Mouse (Mus musculus): ENCODE measurements at regions not wholly inside any gene's neighbourhood (a gene's known extent, or its start where the extent isn't known, plus 50 kb on each side); places are given as distances from the start of the nearest gene placed in this dataset.

GRCm38 (mm10) chr15:60708678-60709077, 144.9 kb downstream of the Fam84b start:
- no peaks in the 10 kb centered on the region for H3K36me3 ChIP-seq (ENCODE audit: control insufficient read depth, insufficient read depth, low read length)
- H3K9ac ChIP-seq (replicated peaks; ENCODE audit: low read depth, low read length): no peak overlapping the region
- H3K27me3 ChIP-seq (ENCODE audit: control insufficient read depth, insufficient read depth, low read length): no peaks in the 10 kb centered on the region
- no peak overlapping the region for H3K4me2 ChIP-seq (replicated peaks; ENCODE audit: low read depth, low read length)
- no peak for ATAC-seq (ENCODE audit: insufficient number of reproducible peaks, insufficient read depth, low FRiP score, low read depth)
- no peak overlapping the region for H3K27ac ChIP-seq (ENCODE audit: low read length)
- no peaks in the 10 kb centered on the region for H3K4me1 ChIP-seq (ENCODE audit: control insufficient read depth, insufficient read depth, low read length)
- no peak overlapping the region for H3K4me3 ChIP-seq (ENCODE audit: low read depth, low read length)
- no peaks in the 10 kb centered on the region for H3K9me3 ChIP-seq (ENCODE audit: control insufficient read depth, low read depth, low read length)

GRCm38 (mm10) chr15:60706009-60706408, 147.6 kb downstream of the Fam84b start:
- Histone ChIP-seq H3K27me3 (ENCODE audit: control insufficient read depth, insufficient read depth, low read length) (no peaks in the 10 kb centered on the region), H3K4me2 (replicated peaks; ENCODE audit: low read depth, low read length) (no peak overlapping the region), H3K4me3 (ENCODE audit: low read depth, low read length) (no peak overlapping the region), H3K36me3 (ENCODE audit: control insufficient read depth, insufficient read depth, low read length) (no peaks in the 10 kb centered on the region), H3K4me1 (ENCODE audit: control insufficient read depth, insufficient read depth, low read length) (no peaks in the 10 kb centered on the region), H3K9ac (replicated peaks; ENCODE audit: low read depth, low read length) (no peak overlapping the region), H3K9me3 (ENCODE audit: control insufficient read depth, low read depth, low read length) (no peaks in the 10 kb centered on the region), H3K27ac (ENCODE audit: low read length) (no peak overlapping the region)
- WGBS: 65% methylated on average over 4 of the region's 4 CpGs
- no peak for ATAC-seq (ENCODE audit: insufficient number of reproducible peaks, insufficient read depth, low FRiP score, low read depth)

GRCm38 (mm10) chr15:60701273-60701672, 152.3 kb downstream of the Fam84b start:
- H3K4me3 ChIP-seq (ENCODE audit: low read depth, low read length): no peak overlapping the region
- no peaks in the 10 kb centered on the region for H3K27me3 ChIP-seq (ENCODE audit: control insufficient read depth, insufficient read depth, low read length)
- ATAC-seq (ENCODE audit: insufficient number of reproducible peaks, insufficient read depth, low FRiP score, low read depth): no peak
- no peaks in the 10 kb centered on the region for H3K9me3 ChIP-seq (ENCODE audit: control insufficient read depth, low read depth, low read length)
- no peaks in the 10 kb centered on the region for H3K4me1 ChIP-seq (ENCODE audit: control insufficient read depth, insufficient read depth, low read length)
- no peak overlapping the region for H3K9ac ChIP-seq (replicated peaks; ENCODE audit: low read depth, low read length)
- H3K27ac ChIP-seq (ENCODE audit: low read length): no peak overlapping the region
- H3K4me2 ChIP-seq (replicated peaks; ENCODE audit: low read depth, low read length): no peak overlapping the region
- H3K36me3 ChIP-seq (ENCODE audit: control insufficient read depth, insufficient read depth, low read length): no peaks in the 10 kb centered on the region

- Histone ChIP-seq H3K27me3 (ENCODE audit: control insufficient read depth, insufficient read depth, low read length) (no peaks in the 10 kb centered on the region), H3K9me3 (ENCODE audit: control insufficient read depth, low read depth, low read length) (no peaks in the 10 kb centered on the region), H3K4me3 (ENCODE audit: low read depth, low read length) (no peak overlapping the region), H3K4me2 (replicated peaks; ENCODE audit: low read depth, low read length) (no peak overlapping the region), H3K27ac (ENCODE audit: low read length) (no peak overlapping the region), H3K36me3 (ENCODE audit: control insufficient read depth, insufficient read depth, low read length) (no peaks in the 10 kb centered on the region), H3K9ac (replicated peaks; ENCODE audit: low read depth, low read length) (no peak overlapping the region), H3K4me1 (ENCODE audit: control insufficient read depth, insufficient read depth, low read length) (no peaks in the 10 kb centered on the region)
- 89% methylated on average over 3 of the region's 3 CpGs for WGBS
- no peak for ATAC-seq (ENCODE audit: insufficient number of reproducible peaks, insufficient read depth, low FRiP score, low read depth)
Observed at GRCm38 (mm10) chr15:60694746-60695145, 158.8 kb downstream of the Fam84b start.

DNA sequence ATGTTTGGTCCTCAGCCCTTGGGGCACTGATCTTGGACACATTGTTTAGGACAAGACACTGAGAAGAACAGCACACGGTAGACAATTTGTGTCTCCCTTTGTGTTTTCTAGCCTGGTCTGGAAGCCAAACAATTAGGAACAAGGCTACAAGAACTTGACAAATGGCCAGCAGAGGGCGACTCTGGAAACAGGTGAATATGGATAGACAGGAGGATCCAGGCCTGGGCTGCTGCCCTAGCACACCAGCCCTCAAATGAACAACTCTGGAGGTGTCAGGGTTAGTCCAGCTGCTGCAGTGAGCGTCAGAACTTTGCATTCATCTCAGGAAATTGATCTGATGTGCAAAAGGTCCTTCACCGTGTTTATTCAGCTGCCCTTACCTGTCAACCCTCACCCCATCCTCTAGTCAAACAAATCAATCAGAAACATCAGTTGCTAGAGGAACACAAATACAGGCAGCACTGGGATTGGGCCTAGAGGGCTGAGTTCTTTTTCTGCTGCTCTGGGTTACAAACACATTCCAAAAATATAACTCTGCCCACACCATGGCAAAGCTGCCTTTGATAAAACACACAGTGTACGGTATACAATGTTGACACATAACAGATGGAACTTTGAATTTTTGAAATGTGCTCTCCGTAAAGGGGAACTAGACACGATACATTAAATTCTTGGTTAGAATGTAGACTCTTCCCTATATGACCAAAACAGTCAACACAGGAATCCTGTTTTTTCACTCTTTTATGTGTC, 159.7 kb downstream of the Fam84b start:
- Histone ChIP-seq H3K36me3 (ENCODE audit: control insufficient read depth, insufficient read depth, low read length) (no peaks in the 10 kb centered on the region), H3K4me2 (replicated peaks; ENCODE audit: low read depth, low read length) (no peak overlapping the region), H3K9ac (replicated peaks; ENCODE audit: low read depth, low read length) (no peak overlapping the region), H3K4me3 (ENCODE audit: low read depth, low read length) (no peak overlapping the region), H3K4me1 (ENCODE audit: control insufficient read depth, insufficient read depth, low read length) (no peaks in the 10 kb centered on the region), H3K27me3 (ENCODE audit: control insufficient read depth, insufficient read depth, low read length) (no peaks in the 10 kb centered on the region), H3K27ac (ENCODE audit: low read length) (no peak overlapping the region), H3K9me3 (ENCODE audit: control insufficient read depth, low read depth, low read length) (no peaks in the 10 kb centered on the region)
- WGBS: 50% methylated on average over 7 of the region's 7 CpGs
- no peak for ATAC-seq (ENCODE audit: insufficient number of reproducible peaks, insufficient read depth, low FRiP score, low read depth)

- H3K9me3 ChIP-seq (ENCODE audit: control insufficient read depth, low read depth, low read length): no peaks in the 10 kb centered on the region
- WGBS: 63% methylated on average over 6 of the region's 6 CpGs
- no peak overlapping the region for H3K27ac ChIP-seq (ENCODE audit: low read length)
- H3K36me3 ChIP-seq (ENCODE audit: control insufficient read depth, insufficient read depth, low read length): no peaks in the 10 kb centered on the region
- no peaks in the 10 kb centered on the region for H3K27me3 ChIP-seq (ENCODE audit: control insufficient read depth, insufficient read depth, low read length)
- no peak overlapping the region for H3K9ac ChIP-seq (replicated peaks; ENCODE audit: low read depth, low read length)
- H3K4me1 ChIP-seq (ENCODE audit: control insufficient read depth, insufficient read depth, low read length): no peaks in the 10 kb centered on the region
- no peak for ATAC-seq (ENCODE audit: insufficient number of reproducible peaks, insufficient read depth, low FRiP score, low read depth)
- no peak overlapping the region for H3K4me2 ChIP-seq (replicated peaks; ENCODE audit: low read depth, low read length)
- H3K4me3 ChIP-seq (ENCODE audit: low read depth, low read length): no peak overlapping the region
Observed at GRCm38 (mm10) chr15:60692718-60693597, 160.6 kb downstream of the Fam84b start.

- H3K27ac ChIP-seq (ENCODE audit: low read length): no peak overlapping the region
- WGBS: 32% methylated on average over 3 of the region's 3 CpGs
- no peak overlapping the region for H3K4me2 ChIP-seq (replicated peaks; ENCODE audit: low read depth, low read length)
- no peaks in the 10 kb centered on the region for H3K36me3 ChIP-seq (ENCODE audit: control insufficient read depth, insufficient read depth, low read length)
- H3K4me3 ChIP-seq (ENCODE audit: low read depth, low read length): no peak overlapping the region
- H3K4me1 ChIP-seq (ENCODE audit: control insufficient read depth, insufficient read depth, low read length): no peaks in the 10 kb centered on the region
- ATAC-seq (ENCODE audit: insufficient number of reproducible peaks, insufficient read depth, low FRiP score, low read depth): no peak
- no peak overlapping the region for H3K9ac ChIP-seq (replicated peaks; ENCODE audit: low read depth, low read length)
- no peaks in the 10 kb centered on the region for H3K9me3 ChIP-seq (ENCODE audit: control insufficient read depth, low read depth, low read length)
- H3K27me3 ChIP-seq (ENCODE audit: control insufficient read depth, insufficient read depth, low read length): no peaks in the 10 kb centered on the region
Observed at GRCm38 (mm10) chr15:60692149-60692548, 161.4 kb downstream of the Fam84b start.

GRCm38 (mm10) chr15:60677397-60677796, 176.2 kb downstream of the Fam84b start:
- H3K9ac ChIP-seq (replicated peaks; ENCODE audit: low read depth, low read length): no peak overlapping the region
- H3K4me2 ChIP-seq (replicated peaks; ENCODE audit: low read depth, low read length): no peak overlapping the region
- H3K9me3 ChIP-seq (ENCODE audit: control insufficient read depth, low read depth, low read length): no peaks in the 10 kb centered on the region
- no peaks in the 10 kb centered on the region for H3K36me3 ChIP-seq (ENCODE audit: control insufficient read depth, insufficient read depth, low read length)
- no peak overlapping the region for H3K4me3 ChIP-seq (ENCODE audit: low read depth, low read length)
- H3K27ac ChIP-seq (ENCODE audit: low read length): no peak overlapping the region
- no peaks in the 10 kb centered on the region for H3K4me1 ChIP-seq (ENCODE audit: control insufficient read depth, insufficient read depth, low read length)
- no peaks in the 10 kb centered on the region for H3K27me3 ChIP-seq (ENCODE audit: control insufficient read depth, insufficient read depth, low read length)
- 64% methylated on average over 3 of the region's 3 CpGs for WGBS
- no peak for ATAC-seq (ENCODE audit: insufficient number of reproducible peaks, insufficient read depth, low FRiP score, low read depth)

Measured in stomach, embryonic 14.5 days (tissue).